Mouse (Mus musculus) left cerebral cortex, postnatal 14 days (tissue): Measurements from ENCODE around the gene Camkk2. TPM values are rescaled to one million over a fixed set of nuclear protein-coding genes. Genes with fewer than 3 reads are reported as not detected.

Experiments
- DNase-seq, 2 experiments: peaks; one replicate each; pipeline ENCODE4 v3.0.0; 2021 to 2022; ENCODE audit warnings: low spot score in 2 of 2, mixed read lengths in 1 of 2
- intact Hi-C: fragments of 180-260 bp; cut with DNase I; formaldehyde crosslinking; loops from one replicate; pipeline ENCODE4 v1.15.1; 2025
- long read RNA-seq, 2 experiments: library from polyadenylated mRNA; stranded (forward); transcript quantifications; one replicate each; pipeline ENCODE4 v2.0.0; 2021
- total RNA-seq, 2 experiments: library from RNA; stranded (reverse); gene quantifications; 2 replicates each; pipeline ENCODE4 v1.2.3; 2021

The Camkk2 gene
- total RNA-seq: 100 to 1,000 TPM; 214 to 248 TPM
- long read RNA-seq, experiment 1, full-length matches to known transcripts: 179 of 216 reads
- long read RNA-seq, experiment 1, partial matches to known transcripts: 16 of 216 reads
- long read RNA-seq, experiment 1, other reads (novel, unspliced or antisense): 21 of 216 reads
- long read RNA-seq, experiment 2, full-length matches to known transcripts: 152 of 186 reads
- long read RNA-seq, experiment 2, partial matches to known transcripts: 15 of 186 reads
- long read RNA-seq, experiment 2, other reads (novel, unspliced or antisense): 19 of 186 reads

GRCm38 (mm10) chr5:122779277-122779834 lies at the start of gene Camkk2:
Gene Camkk2 (minus strand): TSS chr5:122779409.
- DNase-seq: peak; percentile 87 to 88
- intact Hi-C loops: no loop called here

GRCm38 (mm10) chr5:122825099-122825498 lies 45.9 kb upstream of the Camkk2 start:
- intact Hi-C loops: no loop called here
- DNase-seq: no peak

- intact Hi-C loops: loop anchor here (5.0 kb wide), 1 partner anchor 58 kb away; no protein-coding TSS in a partner anchor
- no peak for DNase-seq
These were observed 45.2 kb upstream of the Camkk2 start for GRCm38 (mm10) chr5:122824450-122824849.

GRCm38 (mm10) chr5:122823976-122824375 lies 44.8 kb upstream of the Camkk2 start:
- DNase-seq: no peak
- intact Hi-C loops: loop anchor here (5.0 kb wide), 1 partner anchor 58 kb away; no protein-coding TSS in a partner anchor

DNA sequence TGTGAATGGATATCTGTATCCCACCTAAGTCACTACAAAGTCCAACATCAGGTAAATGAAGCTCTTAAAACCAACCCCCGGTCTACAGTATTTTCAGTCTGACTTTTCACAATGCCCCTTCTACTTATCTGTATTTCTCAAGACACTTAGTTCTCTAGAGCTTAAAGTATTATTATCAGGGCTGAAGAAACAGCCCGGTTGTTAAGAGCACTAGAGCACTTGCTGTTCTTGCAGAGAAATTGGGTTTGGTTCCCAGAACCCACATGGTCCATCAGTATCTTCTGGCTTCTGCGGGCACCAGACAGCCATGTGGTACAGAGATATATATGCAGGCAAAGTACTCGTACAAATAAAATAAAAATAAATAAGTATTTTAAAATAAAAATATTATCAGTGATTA lies 43.2 kb upstream of the Camkk2 start:
- intact Hi-C loops: loop anchor here (5.0 kb wide), 1 partner anchor 60 kb away; no protein-coding TSS in a partner anchor
- no peak for DNase-seq

GRCm38 (mm10) chr5:122821524-122821885 lies 42.3 kb upstream of the Camkk2 start:
- DNase-seq: no peak
- intact Hi-C loops: loop anchor here (5.0 kb wide), 1 partner anchor 61 kb away; no protein-coding TSS in a partner anchor

DNA sequence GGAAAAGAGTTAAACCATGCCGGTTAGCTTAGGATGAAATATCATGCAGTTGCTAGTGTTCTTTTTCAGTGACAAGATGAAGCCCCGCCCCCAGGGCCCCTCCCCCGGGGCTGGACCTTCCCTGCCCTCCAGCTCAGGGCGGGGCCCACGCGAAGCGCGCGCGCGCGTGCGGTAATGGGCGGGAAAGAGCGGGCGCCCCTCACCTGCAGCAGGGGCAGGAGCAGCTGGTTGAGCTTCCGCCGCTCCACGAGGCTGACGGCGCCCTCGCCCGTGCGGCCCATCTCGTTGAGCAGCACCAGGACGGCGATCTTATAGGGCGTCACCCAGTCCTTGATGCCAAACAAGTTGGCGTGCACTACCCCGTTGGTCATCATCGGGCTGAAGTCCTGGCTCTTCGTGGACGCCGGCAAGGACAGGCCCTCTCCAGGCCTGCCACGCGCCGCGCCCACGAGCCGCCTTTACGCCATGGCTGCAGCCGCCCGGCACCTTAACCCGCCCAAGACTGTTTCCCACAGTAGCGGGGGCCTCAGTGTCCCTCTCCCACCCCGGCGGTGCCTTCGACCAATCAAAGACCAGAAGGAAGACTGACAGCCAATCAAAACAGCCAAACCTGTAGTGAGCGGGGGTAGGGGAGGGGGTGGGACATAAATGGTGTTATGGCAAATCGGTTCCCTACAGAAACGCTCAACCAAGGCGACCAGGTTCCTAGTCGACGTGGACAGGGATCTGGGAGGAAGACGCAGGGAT lies 41.7 kb upstream of the Camkk2 start, which contains the start of gene Anapc5:
Gene Anapc5 (minus strand): TSS at position 563 of the 747 bp plus-strand sequence.
- DNase-seq: peak; percentile 90 to 96
- intact Hi-C loops: loop anchor here (5.0 kb wide), 1 partner anchor 61 kb away; no protein-coding TSS in a partner anchor

DNA sequence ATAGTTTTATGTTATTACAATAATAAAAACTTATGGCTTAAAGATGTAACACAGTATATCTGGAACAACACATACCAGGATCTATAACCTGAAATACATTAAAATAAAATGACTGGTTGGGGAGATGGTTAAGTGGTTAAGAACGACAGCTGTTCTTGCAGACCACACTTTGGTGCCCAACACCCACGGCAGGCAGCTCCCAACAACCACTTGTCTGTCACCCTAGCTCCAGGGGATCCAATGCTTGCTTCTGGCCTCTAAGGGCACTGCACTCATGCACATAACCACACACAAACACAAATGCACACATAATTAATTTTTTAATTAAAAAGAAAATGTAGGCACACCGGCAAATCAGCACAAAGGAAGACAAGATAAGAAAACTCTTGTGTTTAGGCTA lies 33.5 kb upstream of the Camkk2 start:
- intact Hi-C loops: no loop called here
- DNase-seq: no peak

GRCm38 (mm10) chr5:122811364-122812079 lies 32.3 kb upstream of the Camkk2 start:
- intact Hi-C loops: no loop called here
- peak; percentile 52 to 68 for DNase-seq

GRCm38 (mm10) chr5:122805503-122805902 lies 26.3 kb upstream of the Camkk2 start:
- intact Hi-C loops: no loop called here
- DNase-seq: no peak

- DNase-seq: no peak
- intact Hi-C loops: no loop called here
These were observed 23.5 kb upstream of the Camkk2 start for GRCm38 (mm10) chr5:122802706-122803105.

GRCm38 (mm10) chr5:122801684-122802083 lies 22.5 kb upstream of the Camkk2 start:
- intact Hi-C loops: no loop called here
- no peak for DNase-seq

DNA sequence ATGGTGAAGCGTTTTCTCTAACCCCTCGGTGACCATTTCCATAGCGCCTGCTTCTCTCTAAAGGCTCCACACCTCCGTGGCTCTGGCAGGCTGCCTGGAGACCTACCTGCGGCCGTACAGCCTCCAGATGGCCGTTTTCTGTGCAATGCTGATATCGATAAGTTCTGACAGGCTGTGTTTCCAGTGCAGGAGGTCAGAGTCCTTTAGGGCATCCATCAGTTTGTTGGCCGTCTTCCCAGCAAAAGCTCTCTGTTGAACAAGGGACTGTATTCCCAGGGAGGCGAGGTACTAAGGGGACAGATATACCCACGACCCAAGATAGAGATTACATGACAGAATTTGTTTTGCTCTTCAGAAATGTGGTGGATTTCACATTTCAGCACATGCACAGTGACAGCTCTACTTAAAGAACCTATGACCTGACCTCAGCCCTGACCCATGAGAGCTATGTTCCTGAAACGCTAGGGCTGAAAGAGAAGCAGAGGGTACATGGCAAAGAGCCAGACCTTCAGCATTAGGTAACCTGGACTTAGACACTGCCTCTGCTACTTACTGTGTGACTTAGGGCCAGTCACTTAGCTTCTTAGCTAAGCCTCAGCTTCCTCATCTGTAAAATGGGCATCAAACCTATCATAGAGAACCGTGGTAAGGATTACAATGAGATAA lies 21.3 kb upstream of the Camkk2 start:
- intact Hi-C loops: no loop called here
- no peak for DNase-seq

GRCm38 (mm10) chr5:122799379-122800344 lies 20.5 kb upstream of the Camkk2 start:
- intact Hi-C loops: no loop called here
- DNase-seq: no peak

DNA sequence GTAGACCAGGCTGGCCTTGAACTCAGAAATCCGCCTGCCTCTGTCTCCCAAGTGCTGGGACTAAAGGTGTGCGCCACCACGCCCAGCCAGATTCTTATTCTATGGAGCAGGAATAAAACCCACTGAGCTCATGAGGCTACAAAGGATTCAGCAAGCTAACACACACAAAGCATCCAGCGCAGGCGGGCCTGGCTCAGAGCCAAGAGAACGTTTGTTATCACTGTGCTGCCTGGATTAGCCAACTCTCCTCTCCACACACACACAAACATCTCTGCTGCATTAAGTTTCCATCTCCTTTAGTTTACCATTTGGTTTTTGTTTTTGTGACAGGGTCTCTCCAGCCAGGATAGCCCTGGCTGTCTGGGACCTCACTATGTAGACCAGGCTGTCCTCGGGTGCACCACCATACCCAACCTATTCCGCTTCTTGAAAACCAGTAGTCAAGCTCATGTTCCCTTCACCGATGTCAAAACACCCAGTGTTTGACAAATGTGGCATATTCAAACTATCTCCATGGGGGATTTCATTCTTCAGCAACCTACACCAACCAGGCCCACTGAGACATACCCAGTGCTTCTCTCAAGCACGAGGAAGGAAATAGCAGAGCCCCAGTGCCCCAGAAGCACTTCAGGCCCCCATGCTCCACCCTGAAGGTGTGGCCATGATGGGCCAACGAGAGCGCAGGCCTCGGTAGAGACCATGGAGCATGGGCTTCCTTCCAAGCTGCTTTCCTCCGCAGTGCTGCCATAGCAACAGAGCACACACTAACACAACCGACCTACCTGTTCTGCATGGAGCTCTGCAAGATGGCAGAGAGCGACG lies 19.6 kb upstream of the Camkk2 start:
- intact Hi-C loops: no loop called here

DNA sequence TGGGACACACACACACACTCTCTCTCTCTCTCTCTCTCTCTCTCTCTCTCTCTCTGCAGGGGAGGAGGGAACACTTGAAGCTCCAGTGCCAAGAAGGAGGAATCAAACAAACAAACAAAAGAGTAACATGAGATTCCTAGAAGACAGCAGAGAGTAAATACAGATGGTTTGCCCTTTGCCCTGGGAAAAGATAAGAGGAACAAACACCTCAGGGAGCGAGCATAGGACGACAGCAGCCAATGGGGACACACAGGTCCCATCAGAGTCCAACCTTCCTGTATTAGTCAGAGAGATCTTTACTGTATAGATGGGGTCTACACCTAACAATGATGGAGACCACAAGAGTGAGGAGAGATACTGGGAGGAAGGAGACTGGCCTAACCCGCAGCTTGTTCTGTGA lies 18.7 kb upstream of the Camkk2 start:
- intact Hi-C loops: no loop called here
- DNase-seq: no peak

More for the DNA sequence above, 19.6 kb upstream of the Camkk2 start:
- peak; percentile 87 to 89 for DNase-seq

DNA sequence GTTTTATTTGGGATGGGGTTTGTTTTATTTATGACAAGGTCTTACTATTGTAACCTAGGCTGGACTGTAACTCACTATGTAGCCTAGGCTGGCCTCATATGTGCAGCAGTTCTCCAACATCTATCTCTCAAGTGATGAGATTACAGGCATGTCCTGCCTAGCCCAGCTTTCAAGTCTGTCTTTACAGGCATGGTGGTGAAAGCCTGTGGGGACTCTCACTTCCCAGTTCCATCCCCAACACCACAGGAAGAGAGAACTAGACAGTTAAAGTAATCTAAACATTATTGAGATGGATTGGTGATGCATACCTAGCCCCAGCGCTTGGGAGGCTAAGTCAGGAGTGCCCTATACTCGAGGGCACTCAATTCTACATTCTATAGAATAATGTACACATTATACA lies 9.5 kb upstream of the Camkk2 start:
- no peak for DNase-seq
- intact Hi-C loops: no loop called here
